Mouse (Mus musculus) skeletal muscle tissue, adult 2 months (tissue): ENCODE measurements around the gene Tmcc1.
"Not testable (repeated sequence)": the region's sequence is repeated elsewhere in the genome, so short reads cannot be mapped to it uniquely, and the experiment has no call there.

Experiments used
- DNase-seq: peaks from one replicate; pipeline ENCODE4 v3.0.0-alpha.2; 2012; ENCODE audit warnings: low read depth, low spot score

The Tmcc1 gene

DNA sequence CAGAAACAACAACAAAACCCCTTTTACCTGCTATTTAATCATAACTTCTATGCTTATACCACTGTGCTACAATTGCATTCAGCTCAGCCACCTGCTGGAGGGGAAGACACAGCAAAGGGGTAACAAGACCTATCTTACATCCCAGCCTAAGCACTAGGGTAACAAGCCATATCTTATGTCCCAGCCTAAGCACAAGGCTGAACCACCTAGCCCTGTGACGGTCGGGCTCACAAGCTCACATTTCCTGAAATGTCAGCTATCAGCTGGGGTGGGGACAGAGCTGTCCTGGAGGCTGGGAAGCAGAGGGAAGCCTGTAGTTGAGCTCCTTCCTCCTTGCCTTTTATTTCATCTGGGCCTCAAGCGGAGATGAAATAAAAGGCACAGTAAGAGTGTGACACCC, 115.7 kb downstream of the Tmcc1 start:
- DNase-seq = peak; percentile 84

DNA sequence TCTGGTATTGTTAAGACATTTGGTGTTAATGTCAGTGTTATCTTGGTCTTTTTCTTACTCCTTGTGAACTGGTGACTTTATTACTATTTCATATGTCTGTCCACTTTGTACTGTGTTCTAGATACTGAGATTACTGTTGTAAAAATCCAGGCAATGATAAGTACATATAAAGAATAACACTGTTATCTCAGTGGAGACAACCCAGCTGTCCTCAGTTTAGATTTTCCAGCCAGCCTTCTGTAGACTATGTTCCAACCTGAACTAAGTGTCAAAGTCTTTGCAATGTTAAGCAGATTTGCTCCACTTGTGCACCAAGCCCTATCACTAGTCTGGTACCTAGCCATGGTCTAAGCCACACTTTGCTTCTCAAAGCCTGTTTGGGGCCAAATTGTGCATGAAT, 118.4 kb downstream of the Tmcc1 start:
- DNase-seq = no peak

DNA sequence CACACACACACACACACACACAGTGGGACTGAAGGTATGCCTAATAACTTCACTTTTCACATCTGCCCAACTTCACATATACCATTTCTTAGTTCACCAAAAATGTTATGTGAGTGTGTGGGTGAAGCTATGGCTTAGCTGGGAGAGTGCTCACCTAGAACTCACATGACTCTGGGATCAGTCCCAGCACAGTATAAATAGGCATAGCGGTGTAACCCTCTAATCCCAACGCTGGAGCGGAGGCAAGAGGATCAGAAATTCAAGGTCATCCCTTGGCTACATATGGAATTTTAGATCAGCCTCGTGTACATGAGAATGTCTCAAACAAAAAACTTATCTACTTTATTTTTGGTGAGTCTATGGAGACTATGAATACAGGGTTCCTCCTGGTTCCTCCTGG, 119.7 kb downstream of the Tmcc1 start:
- DNase-seq = peak; percentile 62

DNA sequence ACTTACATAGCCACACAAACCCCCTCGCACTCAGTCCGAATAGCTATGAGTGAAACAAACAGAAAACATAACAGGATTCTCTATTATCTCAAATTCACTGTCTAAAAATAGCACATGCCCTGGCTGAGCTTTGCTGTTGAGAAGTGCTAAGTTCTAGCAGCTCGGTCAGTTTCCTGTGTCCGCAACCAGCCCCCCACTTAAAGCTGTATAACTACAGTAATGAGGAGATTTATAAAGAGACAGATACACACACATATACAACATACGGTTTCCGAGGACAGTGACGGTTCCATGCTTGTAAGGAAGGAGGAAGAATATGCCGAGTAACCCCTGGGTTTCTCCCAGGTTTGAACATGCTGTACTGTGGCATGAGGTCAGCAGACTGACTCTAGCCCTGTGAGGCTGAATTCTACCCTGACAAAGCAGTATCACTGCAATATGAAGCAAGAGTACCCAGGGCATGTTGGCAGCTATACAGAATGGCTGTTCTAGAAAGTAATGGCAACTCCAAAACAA, 120.5 kb downstream of the Tmcc1 start:
- DNase-seq = peak; percentile 90

DNA sequence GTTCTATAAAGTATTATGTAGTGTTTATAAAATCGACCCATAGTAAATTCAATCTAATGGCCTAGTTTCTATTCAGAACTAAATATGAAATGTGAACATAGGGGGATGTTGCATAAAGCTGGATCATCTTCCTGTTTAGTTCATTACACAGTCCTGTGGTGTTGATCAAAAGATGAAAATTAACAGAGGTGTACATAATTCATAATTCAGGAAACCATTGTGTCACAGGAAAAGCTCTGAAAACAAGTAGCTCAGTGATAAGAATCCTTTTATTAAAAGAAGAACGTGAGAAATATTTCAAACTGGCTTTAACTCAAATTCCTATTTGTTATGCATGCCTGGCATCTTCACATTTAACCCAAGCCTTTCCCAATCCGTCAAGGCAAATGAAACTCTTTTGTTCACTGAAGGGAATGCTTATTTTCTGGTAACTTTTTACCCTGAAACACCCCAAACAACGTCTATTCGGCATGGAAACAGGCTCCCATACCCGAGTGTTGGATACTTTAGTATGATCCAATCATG, 121.0 kb downstream of the Tmcc1 start:
- no peak for DNase-seq

DNA sequence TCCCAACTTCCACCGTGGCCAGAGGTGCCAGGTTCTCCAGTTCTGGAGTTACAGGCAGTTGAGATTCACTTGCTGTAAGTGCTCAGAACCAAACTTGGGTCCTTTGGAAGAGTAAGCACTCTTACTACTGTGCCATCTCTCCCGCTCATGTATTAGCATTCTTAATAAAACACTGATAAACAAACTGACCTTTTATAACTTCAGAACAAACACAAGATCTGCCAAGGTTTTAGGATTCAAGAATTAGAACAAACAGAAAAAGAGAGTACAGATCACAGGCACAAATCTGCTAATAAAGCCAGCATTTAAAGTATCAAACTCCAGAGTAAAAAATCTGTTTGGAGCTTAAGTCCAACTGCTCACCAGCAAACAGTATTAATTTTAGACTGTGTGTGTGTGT, 121.5 kb downstream of the Tmcc1 start:
- DNase-seq = no peak

DNA sequence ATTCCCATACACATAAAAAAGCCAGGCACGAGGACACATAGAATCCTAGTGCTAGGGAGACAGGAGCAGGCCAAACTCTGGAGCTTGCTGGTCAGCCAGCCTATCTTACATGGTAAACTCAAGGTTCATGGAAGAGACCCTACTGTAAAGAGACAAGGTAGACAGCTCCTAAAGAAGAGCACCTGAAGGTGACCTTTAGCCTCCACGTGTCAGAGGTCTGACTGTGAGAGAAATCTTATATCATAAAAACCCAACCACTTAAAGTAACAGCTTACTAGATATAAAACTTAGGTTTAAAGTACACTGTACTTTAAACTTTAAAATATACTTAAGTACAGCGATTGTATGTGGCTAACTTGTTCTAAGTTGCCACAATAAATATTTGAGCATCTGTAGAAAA, 122.7 kb downstream of the Tmcc1 start:
- no peak for DNase-seq

DNA sequence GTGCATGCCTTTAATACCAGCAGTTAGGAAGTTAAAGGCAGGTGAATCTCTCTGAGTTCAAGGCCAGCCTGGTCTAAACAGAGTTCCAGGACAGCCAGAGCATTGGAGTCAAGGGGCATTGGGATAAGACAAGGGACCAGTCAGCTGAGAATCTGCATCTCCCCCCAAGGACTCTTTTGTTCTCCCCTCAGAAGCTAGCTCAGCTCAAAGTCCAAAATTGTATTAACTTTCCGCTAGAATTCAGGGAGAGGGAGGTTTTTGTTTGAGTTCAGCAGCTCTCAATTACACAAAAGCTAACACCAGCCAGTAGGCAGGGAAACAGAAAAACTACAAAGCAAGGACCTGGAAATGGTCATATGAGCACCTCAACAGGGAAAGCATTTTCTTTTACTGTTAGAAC, 129.8 kb downstream of the Tmcc1 start:
- no peak for DNase-seq

DNA sequence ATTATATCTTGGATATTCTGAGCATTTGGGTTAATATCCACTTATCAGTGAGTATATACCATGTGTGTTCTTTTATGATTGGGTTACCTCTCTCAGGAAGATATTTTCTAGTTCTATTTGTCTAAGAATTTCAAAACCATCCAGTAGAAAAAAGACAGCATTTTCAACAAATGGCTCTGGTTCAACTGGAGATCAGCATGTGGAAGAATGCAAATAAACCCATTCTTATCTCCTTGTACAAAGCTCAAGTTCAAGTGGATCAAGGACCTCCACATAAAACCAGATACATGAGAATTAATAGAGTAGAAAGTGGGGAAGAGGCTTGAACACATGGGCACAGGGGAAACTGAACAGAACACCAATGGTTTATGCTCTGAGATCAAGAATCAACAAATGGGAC, 133.7 kb downstream of the Tmcc1 start:
- DNase-seq = not testable (repeated sequence)

DNA sequence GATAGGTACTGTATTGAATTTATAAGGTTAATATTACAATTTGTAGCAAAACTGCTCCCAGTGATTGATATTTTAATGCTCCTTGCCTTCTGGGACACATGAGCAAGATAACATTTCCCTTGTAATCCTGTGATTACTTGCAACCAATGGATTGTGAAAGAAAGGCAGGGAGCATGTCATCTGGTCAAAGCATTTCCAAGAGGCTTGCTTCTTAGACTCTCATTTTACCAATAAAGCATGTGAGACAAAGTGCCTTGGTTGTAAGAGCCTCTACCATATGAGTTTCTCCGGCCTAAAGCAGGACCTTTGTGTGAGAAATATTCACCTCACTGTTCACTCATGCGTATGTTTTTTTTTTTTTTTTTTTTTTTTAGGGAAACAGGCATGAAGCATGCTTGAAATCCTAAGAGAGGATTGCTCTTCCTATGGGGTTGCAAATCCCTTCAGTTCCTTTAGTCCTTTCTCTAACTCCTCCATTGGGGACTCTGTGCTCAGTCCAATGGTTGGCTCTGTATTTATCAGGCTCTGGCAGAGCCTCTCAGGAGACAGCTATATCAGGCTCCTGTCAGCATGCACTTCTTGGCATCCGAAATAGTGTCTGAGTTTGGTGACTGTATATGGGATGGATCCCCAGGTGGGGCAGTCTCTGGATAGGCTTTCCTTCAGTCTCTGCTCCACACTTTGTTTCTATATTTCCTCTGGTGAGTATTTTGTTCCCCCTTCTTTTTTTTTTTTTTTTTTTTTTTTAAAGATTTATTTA, 134.6 kb downstream of the Tmcc1 start:
- no peak for DNase-seq

DNA sequence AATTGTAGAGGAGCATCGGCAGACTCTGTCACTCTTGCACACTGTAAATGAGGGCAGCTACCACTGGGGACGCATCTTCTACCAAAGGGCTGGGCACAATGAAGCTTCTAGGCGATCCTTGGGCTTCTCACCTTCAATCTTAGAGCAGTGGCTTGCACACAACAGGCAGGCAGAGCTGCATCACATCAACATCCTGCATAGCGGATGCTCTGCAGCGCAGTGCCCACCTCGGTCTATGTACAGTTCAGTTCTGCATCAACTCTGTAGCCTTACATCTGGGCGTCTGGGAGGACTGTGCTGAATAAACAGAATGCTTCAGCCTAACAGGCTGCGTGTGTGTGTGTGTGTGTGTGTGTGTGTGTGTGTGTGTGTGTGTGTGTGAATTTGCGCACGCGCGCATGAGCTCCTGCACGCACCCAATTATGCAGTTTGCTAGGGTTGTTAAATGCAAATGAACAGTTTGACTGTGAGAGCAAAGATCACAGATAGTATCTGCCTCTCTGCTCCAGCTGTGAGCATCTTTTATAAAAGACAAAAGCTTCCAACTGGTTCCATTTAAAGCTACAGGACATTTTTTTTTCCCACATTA, 136.5 kb downstream of the Tmcc1 start:
- DNase-seq = no peak

DNA sequence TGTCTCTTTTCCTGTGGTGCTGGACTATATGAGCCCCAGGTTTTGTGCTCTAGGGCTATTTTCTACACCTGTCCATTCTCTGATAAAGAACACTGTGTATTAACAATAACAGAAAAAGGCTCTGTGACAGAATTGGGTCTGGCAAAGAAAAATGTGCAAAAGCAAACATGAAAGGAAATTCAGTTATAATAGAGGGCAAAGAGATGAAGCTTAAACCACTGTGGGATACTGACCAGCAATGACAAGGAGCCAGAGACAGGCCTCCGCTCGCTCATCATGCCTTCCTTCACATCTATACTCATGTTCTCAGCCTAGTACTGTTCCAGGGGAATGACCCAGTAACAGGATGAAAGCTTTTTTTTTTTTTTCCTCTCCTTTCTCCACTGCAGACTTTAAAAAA, 137.5 kb downstream of the Tmcc1 start:
- no peak for DNase-seq

DNA sequence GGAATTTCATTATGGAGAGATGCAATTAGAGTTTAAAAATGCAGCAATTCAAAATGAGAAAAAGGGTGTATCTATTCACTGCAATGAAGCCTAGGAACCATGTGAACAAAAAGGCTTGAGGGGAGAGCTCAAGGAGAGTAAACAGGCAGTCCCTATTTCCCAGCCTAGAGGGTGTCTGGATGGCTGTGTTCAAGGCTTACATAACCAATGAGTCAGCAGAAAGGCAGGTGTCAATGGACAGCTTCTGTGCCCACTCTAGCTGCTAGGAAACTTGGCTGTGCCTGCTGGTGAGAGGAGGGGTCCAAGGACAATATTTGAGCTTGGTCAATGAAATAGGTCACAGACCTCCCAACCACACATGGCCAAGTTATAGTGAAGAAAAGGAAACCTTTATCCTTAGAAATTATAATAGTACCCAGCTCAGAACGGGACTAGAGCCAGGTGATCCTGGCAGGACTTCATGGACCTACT, 138.2 kb downstream of the Tmcc1 start:
- peak; percentile 88 for DNase-seq

DNA sequence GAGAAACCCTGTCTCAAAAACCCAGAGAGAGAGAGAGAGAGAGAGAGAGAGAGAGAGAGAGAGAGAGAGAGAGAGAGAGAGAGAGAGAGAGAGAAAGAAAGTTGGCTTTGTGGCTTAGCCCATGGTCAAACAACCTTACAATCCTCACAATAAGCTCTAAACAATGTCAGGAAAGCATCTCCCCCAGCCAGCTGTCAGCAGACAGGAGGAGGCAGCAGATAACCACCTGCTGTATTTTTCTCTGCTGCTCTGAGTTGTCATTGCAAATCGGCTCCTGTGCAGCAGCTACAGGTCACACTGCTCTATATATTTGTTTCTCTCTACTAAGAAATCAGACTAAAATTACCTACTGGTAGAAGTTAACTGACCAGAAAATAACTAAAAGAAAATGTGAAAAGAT, 145.4 kb downstream of the Tmcc1 start:
- DNase-seq = no peak

DNA sequence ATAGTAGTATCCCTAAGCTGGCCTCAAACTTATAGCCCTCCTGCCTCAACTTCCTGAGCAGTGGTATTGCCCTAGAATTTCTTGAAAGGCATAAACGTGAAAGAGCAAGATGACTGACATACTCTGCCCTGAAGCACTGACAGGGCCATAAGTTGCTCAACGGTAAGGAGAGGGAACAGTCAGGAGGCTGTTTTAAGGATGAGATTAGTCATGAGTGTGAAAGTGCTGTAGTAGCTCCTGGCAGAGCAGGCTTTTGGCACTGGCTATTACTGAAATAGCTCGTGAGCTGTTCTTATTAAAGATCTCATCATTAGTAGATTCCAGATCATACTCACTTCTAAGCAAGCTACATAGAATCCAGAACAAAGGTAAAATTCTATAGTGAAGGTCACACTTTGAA, 145.9 kb downstream of the Tmcc1 start:
- peak; percentile 45 for DNase-seq

DNA sequence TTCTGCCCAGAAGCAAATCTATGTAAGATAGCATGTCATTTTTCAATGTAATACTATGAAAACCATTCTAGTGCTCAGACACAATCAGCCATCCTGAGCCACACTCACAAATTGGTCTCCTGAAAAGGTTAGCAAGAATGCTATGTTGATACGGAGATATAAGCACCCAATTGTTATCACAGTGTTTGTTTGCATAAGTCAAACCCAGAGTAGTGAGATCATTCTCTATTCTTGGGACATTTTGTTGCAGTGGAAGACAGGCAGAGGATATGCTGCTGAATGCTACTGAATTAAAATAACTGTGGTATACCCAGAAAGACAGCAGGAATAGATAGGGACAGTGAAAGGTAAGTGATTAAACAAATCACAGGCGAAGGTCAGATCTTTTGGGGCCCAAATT, 149.2 kb downstream of the Tmcc1 start:
- no peak for DNase-seq

DNA sequence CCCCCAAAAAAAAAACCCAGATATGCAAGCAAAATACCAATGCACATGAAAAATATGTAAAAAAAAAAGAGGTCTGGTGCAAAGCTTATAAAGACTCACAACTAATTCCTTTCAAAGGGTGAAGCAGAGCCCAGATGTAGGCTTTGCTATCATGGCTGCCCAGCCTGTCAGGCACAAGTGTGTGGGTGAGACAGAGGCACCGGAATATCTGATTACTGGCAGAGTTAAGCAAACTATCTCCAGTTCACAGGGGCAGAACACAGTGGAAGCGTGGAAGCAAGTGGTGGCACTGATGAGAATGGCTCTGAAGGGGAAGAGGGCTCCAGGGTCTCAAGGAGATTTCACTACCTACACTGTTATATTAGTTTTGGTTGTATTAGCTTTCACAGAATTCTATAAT, 155.1 kb downstream of the Tmcc1 start:
- peak; percentile 38 for DNase-seq

DNA sequence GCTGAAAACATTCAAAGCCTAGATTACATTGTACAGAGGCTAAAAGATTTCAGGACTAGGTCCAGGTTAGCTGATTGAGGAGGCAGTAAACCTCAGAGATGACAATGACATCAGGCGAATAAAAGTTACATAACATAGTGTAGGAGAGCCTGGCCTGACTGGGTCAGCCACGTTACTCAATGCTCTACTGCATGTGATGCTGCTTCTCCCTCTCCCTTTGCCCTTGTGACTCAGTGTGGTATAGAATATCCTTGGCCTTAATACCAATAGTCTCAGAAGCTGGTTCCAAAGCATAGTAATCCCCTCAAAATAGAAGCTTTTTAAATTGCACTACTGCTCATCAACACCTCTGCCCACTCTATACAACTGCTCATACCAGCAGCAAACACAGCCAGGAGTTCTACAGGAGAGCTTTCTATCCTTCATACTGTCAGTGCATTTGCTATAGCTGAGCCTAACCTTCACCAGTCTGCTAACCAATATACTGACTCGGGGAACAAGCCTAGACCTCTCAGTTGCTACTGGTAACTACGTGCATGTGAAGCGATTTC, 155.9 kb downstream of the Tmcc1 start:
- peak; percentile 94 for DNase-seq

DNA sequence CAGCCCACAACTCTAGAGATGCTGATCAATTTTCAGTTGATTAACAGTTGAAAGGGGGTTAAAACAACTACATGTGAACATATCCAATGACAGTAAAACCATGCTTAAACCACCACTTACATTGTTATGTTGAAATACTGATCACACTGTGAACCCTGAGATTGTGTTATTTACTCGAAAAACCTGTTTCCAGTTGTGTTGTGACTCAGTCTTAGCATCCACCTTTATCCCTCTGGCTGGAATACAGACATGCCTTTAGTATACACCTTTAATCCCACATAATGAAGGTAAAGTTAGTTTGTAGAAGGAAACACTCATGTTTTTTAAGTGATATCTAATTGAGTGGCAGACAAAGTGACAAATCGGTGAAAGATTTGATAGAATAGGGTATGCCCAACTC, 156.7 kb downstream of the Tmcc1 start:
- no peak for DNase-seq

DNA sequence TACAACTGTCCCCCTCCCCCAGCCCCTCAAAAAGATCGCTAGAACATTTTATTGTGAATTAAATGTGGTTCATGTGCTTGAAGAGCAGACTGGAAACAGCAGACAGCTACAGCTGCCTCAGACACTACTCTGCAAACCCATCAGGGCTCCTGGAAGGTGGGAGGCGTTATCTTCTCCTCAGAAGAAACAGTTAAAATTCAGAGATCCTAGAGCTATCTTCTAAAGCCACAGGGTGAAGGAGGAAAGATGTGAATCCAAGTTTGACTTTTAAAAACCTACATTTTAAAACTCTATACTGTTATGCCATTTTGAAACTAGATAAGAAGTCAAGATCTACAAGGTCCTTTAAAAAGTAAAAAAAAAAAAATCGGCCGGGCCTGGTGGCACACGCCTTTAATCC, 162.2 kb downstream of the Tmcc1 start:
- no peak for DNase-seq

DNA sequence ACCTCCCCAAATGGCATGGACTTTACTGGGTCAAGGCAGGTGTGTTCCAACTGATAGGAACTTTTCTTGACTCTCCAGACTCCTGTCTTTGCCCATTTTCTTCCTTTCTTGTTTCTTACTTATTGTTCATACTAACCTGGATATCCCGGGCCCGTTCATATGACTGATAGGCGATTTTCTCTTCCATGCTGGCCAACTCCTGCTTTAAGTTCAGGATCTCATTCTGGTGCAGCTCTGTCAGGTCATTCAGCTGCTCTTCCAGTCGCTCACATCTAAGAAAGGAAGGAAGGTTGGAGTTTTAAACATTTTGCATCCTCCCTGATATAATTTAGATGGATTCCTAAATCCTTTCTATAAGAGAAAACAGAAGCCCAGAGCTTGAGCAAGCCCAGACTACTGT, 168.6 kb downstream of the Tmcc1 start:
- no peak for DNase-seq

DNA sequence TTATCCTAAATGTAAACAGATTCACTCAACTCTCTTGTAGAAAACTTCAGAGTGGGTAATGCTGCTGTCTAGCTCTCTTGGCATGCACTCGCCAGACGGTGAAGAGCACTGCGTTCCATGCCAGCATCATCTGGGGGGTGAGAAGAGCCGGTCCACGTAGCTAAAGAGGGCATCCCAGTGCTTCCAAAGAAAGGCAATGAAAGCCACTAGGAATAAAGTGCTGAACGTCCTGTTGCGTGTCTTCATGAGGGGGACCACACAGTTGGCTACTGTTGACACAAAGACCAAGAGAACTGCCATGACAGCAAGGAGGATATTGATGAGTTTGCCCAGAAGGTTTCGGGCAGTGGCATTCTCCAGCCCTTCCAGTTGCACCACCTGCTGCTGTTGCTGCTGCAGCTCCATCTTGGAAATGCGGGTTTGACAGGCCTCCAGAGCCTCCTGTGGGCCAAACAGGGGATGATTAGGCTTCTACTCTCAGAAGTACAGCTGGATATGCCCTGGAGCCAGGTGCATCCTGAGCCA, 171.3 kb downstream of the Tmcc1 start:
- DNase-seq = no peak

DNA sequence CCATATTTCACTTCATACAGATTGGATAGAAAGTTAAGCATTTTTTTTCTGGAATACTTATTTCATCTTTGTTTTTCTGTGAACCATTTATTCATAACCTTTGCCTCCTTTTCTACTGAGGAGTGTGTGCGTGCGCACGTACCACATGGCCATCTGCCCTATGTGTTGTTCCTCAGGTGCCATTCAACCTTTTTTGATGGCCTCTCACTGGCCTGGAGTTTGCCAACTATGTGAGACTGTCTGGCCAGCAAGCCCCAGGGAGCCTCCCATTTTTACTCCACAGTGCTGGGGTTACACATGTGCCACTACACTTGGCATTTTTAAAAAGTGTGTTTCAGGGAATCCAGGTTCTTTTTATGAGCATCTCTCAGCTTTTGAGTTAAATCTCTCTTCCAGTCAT, 177.4 kb downstream of the Tmcc1 start:
- no peak for DNase-seq
